Mouse (Mus musculus) left cerebral cortex, adult 11 months (tissue): ENCODE data around the gene Fastkd1.
"Not testable (repeated sequence)": the region's sequence is repeated elsewhere in the genome, so short reads cannot be mapped to it uniquely, and the experiment has no call there.

Source experiments
- DNase-seq: peaks from one replicate; pipeline ENCODE4 v3.0.0; 2022; ENCODE audit warnings: low spot score

Fastkd1 gene

DNA sequence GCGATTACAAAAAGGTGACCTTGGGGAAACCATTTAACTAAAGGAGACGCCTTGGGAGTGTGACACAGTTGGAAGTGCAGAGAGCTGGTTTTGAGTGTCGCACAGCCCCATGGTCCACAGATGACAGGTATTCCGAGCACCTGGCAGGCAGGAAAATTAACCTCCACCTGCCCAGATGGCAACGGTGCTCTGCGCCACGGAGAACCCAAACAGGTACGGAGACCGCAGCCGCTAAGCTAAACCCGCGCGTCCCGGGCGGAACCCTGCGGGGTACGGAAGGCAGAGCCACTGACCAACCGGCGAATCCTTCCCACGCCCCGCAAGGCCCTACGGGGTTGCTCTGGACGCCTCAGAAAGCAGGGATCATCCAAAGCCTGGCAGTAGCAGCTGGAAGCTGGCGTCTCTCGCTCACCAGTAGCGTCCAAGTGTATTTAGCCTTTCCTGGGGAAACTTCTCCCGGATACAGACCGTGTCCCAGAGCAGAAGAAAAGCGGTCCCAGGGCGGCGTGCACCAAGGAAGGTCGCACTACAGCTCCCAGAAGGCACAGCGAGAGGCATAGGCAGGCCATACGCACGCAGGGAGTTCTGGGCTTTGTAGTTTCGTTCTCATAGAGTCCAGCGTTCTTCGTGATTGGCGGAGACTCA is at the start of gene Fastkd1:
Fastkd1 (minus strand) TSS at position 536 of the 645 bp plus-strand sequence.
- peak; percentile 85 for DNase-seq

DNA sequence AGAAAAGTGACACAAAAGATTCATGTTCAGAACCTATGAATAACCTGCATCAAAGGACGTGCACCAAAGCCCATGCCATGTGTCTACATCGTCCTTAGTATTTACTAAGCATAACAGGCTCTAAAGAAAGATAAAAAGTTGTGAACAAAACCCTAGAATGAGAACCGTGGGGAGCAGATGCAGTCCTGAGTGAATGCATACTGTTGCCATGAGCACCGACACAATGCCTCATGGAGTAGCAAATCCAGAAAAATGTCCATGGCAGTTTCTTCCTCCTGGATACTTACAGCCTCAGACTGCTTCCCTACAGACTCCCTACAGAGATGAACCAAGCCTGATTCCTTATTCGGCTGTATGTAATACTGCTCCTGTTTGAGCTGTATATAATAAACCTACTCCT is 47.7 kb upstream of the Fastkd1 start:
- no peak for DNase-seq

GRCm38 (mm10) chr2:69745091-69745490 is 31.8 kb upstream of the Fastkd1 start:
- DNase-seq: no peak

GRCm38 (mm10) chr2:69723519-69723825 is 10.2 kb upstream of the Fastkd1 start:
- DNase-seq: no peak

- peak; percentile 86 for DNase-seq
Measured at GRCm38 (mm10) chr2:69722650-69723518, 9.6 kb upstream of the Fastkd1 start.

GRCm38 (mm10) chr2:69722273-69722649 is 8.9 kb upstream of the Fastkd1 start, which contains the start of gene Ppig:
TSS of gene Ppig (plus strand) at chr2:69722545.
- DNase-seq: no peak

GRCm38 (mm10) chr2:69719121-69719520 is 5.8 kb upstream of the Fastkd1 start:
- no peak for DNase-seq

- no peak for DNase-seq
Measured at GRCm38 (mm10) chr2:69716483-69716882, 3.2 kb upstream of the Fastkd1 start.

GRCm38 (mm10) chr2:69714126-69714525 is 810 bp upstream of the Fastkd1 start:
- no peak for DNase-seq

DNA sequence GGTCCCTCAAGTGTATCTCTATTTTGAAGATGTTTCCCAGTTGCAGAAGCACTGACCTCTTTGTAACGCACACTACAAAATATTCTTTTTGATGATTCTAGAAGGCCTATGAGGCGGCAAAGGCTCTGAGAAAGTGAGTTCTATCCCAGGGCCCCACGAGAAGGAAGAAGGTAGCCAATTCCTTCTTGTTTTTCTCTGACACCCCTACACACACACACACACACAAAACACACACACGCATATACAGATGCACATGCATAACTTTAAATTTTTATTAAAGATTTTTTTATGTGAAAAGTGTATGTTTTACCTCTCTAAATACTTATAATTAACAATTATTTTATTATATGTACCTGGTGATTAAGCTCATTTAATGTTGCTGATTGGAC is 304 bp upstream of the Fastkd1 start:
- DNase-seq: no peak

DNA sequence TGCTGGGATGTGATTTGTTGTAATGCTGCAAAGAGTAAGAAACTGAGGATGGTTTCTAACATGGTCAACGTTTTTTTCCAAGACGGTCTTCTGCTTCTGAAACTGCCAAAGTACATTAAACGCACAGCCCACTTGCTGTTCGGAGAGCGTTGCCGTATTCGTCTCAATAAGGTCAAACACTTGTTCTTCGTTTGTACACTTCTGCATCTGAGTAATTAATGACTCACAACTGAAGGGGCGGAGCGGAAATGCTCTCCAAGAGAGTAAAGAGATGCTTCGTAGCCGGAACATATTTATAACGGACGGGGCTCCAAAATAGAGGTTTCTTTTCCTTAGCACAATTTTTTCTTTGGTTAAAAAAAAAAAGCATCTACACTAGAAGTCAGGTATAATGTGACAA is 1.1 kb downstream of the Fastkd1 start:
- no peak for DNase-seq

DNA sequence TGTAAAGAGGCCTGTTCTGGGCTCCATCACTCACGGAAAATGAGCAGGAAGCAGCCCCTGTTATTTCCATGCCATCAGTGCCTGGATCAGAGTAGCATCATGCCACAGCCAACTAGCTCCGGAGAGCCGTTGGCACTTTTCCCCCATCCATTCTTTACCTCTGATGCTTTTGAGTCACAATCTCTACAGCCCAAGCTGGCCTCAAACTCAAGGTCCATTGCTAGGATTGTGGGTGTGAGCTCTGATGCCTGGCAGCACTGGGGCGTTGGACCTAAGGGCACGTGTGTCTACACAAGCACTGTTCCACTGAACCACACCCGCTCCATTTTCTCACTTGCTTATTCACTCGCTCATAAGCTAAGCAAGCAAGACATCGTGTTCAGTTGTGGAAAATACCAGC is 12.9 kb downstream of the Fastkd1 start:
- no peak for DNase-seq

GRCm38 (mm10) chr2:69693501-69693900 is 19.8 kb downstream of the Fastkd1 start:
- no peak for DNase-seq

DNA sequence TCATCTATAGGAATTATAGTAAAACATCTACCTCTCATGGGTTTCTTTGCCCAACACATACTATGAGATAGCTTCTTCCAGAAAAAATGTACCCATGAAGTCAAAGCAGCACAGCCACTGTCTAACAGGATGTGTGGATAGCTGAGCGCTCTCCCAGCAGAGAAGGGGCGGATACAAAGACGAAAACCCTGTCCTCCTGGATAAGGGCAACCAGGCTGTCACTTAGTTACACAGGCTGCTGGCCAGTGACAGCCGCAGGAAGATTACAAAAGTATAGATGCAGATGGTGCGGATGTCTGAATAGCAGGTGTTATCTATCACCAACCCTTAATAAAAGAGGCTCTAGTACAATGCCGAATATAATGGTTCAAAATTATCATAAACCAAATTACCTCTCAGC is 22.5 kb downstream of the Fastkd1 start:
- DNase-seq: no peak

- no peak for DNase-seq
Measured at GRCm38 (mm10) chr2:69690214-69690613, 23.1 kb downstream of the Fastkd1 start.

DNA sequence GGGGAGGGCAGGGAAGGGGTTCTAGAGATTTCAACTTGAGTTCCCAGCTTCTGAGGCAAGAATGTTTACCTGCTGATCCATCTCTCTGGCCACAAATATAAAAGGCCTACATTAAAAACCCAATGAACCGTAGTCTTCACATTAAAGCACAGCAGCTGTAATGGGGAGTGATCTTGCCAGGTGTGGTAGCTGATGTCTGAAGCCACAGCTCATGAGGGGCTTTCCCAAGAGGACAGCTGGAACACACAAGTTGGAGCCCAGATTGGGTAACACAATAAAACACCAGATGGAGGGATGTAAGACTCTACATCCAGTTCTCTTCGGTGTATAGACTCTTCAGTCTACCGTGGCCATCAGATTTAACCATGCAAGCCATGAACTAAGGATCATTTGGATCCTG is 28.8 kb downstream of the Fastkd1 start:
- no peak for DNase-seq

- DNase-seq: no peak
Measured at GRCm38 (mm10) chr2:69683036-69683805, 30.1 kb downstream of the Fastkd1 start.

GRCm38 (mm10) chr2:69681931-69682330 is 31.4 kb downstream of the Fastkd1 start:
- no peak for DNase-seq

DNA sequence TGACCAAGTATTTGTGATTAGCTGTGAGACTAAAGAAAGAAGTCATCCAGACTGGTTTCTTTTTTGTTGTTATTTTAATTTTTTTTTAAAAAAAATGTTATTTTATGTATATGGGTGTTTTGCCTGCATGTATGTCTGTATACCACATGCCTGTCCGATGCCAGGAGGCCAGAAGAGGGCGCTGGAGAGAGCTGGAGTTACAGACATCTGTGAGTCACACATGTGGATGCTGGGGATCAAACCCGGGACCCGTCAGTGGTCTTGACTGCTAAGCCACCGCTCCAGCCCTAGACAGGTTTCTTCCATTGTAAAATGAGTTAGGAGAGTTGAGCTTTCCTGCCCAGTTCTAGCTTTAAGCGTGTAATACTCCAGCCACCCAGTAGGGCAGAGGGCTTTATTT is 33.3 kb downstream of the Fastkd1 start:
- no peak for DNase-seq

DNA sequence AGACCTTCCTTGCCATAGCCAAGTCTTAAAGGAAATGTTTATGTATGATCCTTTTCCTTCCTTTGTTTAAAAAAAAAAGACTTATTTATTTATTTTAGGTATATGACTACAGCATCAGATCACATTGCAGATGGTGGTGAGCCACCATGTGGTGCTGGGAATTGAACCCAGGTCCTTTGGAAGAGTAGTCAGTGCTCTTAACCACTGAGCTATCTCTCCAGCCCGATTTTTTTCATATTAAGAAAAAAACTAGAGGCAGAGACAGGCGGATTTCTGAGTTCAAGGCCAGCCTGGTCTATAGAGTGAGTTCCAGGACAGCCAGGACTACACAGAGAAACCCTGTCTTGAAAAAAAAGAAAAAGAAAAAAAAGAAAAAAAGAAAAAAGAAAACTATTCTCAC is 36.1 kb downstream of the Fastkd1 start:
- DNase-seq: not testable (repeated sequence)

DNA sequence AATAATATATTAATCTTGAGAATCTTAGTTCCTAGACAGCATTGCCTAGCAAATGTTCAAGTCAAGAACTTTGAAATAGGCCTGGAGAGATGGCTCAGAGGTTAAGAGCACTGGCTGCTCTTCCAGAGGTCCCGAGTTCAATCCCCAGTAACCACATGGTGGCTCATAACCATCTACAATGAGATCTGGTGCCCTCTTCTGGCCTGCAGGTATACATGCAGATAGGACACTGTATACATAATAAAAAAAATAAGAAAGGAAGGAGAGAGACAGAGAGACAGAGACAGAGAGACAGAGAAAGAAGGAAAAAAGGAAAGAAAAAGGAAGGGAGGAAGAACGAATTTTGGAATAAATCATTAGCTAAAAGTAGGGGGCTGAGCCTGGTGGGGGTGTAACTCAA is 36.6 kb downstream of the Fastkd1 start:
- DNase-seq: no peak

DNA sequence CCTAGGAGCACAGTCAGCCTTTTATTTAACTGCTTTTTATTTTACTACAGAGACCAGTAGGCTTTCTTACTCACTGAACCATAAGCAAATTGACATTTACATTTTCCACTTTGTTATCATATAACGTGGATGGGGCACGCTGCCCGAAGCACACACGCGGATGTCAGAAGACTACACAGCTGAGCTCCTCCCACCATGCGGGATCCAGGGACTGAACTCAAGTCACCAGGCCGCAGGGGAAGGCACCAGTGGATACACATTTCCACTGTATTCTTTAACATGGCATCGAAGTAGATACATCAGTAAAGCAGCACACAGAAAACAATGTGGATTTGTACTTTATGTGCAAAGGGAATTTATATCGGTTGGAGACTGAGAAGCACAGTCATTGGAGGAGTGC is 38.0 kb downstream of the Fastkd1 start:
- DNase-seq: no peak

GRCm38 (mm10) chr2:69673723-69674122 is 39.6 kb downstream of the Fastkd1 start:
- no peak for DNase-seq
